Mouse (Mus musculus) kidney, adult 18-20 months (tissue): ENCODE data around the gene Plin2.
A peak's percentile ranks its signal among the peaks of the same experiment; 100 is the strongest.
"Not testable (repeated sequence)": the region's sequence is repeated elsewhere in the genome, so short reads cannot be mapped to it uniquely, and the experiment has no call there.

Experiments used
- DNase-seq: peaks from one replicate; pipeline ENCODE4 v3.0.0; 2021

Gene Plin2

DNA sequence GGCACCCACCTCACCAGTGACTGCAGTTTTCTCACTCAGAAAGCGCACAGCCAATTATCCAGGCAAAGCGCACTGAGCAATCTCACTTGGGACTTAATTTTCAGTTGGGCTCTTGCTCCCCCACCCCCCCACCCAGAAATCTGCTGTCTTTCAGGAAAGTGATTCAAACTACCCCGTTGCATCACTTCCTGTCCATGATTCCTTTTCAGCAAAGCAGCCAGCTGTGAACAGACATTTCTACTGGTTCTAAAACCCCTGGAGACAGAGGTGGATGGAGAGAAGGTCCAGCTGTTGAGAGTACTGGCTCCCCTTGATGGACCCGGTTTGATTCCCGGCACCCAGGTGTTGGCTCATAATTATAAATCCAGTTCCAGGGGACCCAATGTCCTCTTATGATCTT, 44.4 kb downstream of the Plin2 start:
- no peak for DNase-seq

DNA sequence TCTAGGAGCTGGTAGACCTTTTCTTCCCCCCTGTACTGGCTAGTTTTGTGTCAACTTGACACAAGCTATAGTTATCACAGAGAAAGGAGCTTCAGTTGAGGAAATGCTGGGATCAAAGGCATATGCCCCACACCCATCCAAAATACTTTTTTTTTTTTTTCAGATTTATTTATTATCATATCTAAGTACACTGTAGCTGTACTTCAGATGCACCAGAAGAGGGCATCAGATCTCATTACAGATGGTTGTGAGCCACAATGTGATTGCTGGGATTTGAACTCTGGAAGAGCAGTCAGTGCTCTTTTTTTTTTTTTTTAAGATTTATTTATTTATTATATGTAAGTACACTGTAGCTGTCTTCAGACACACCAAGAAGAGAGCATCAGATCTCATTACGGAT, 47.3 kb downstream of the Plin2 start:
- not testable (repeated sequence) for DNase-seq

- DNase-seq, result no peak
These were observed 47.7 kb downstream of the Plin2 start for GRCm38 (mm10) chr4:86622116-86622515.

GRCm38 (mm10) chr4:86620506-86620905, 49.4 kb downstream of the Plin2 start:
- DNase-seq, result no peak

DNA sequence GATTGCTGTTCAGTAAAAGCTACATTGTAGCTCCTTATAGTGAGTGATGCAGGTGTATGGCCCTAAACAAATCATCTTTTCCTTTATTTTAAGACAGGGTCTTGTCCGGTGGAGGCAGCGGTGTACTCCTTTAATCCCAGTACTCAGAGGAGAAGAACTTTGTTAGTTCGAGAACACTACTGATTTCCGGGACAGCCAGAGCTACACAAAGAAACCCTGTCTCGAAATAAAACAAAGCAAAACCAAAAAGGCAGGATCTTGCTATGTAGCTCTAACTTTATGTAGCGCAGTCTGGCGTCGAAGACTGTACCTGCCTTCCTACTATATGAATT, 57.6 kb downstream of the Plin2 start:
- DNase-seq, result no peak

GRCm38 (mm10) chr4:86611524-86612288, 58.2 kb downstream of the Plin2 start, which contains the start of gene Haus6:
Haus6 (minus strand) TSS chr4:86612055.
- DNase-seq, result peak; percentile 89
